Mouse (Mus musculus): ENCODE measurements around the gene Vat1. TPM values are rescaled to one million over a fixed set of nuclear protein-coding genes. Genes with fewer than 3 reads are reported as not detected.
A peak's percentile ranks its signal among the peaks of the same experiment; 100 is the strongest.
"Not testable (repeated sequence)": the region's sequence is repeated elsewhere in the genome, so short reads cannot be mapped to it uniquely, and the experiment has no call there.

Vat1 gene
- total RNA-seq, 2 experiments from 2014 or later = 5.2 to 7.3 TPM

- ATAC-seq (ENCODE audit: poor library complexity, severe bottlenecking) = not testable (repeated sequence)
Measured at GRCm38 (mm10) chr11:101446860-101447259, 19.2 kb downstream of the Vat1 start.

GRCm38 (mm10) chr11:101446319-101446718, 19.7 kb downstream of the Vat1 start:
- ATAC-seq (ENCODE audit: poor library complexity, severe bottlenecking) = no peak

GRCm38 (mm10) chr11:101442760-101443159, 23.3 kb downstream of the Vat1 start:
- ATAC-seq (ENCODE audit: poor library complexity, severe bottlenecking) = no peak

GRCm38 (mm10) chr11:101442127-101442693, 23.8 kb downstream of the Vat1 start, which contains the start of gene Rpl27:
Gene Rpl27 (plus strand): TSS chr11:101442298.
- ATAC-seq (ENCODE audit: poor library complexity, severe bottlenecking) = peak; percentile 99

- not testable (repeated sequence) for ATAC-seq (ENCODE audit: poor library complexity, severe bottlenecking)
Measured at GRCm38 (mm10) chr11:101441450-101442126, 24.4 kb downstream of the Vat1 start.

- not testable (repeated sequence) for ATAC-seq (ENCODE audit: poor library complexity, severe bottlenecking)
Measured at GRCm38 (mm10) chr11:101438006-101438405, 28.0 kb downstream of the Vat1 start.

GRCm38 (mm10) chr11:101436916-101437315, 29.1 kb downstream of the Vat1 start:
- ATAC-seq (ENCODE audit: poor library complexity, severe bottlenecking) = no peak

GRCm38 (mm10) chr11:101435831-101436230, 30.2 kb downstream of the Vat1 start:
- ATAC-seq (ENCODE audit: poor library complexity, severe bottlenecking) = no peak

GRCm38 (mm10) chr11:101433396-101433795, 32.6 kb downstream of the Vat1 start:
- no peak for ATAC-seq (ENCODE audit: poor library complexity, severe bottlenecking)

- ATAC-seq (ENCODE audit: poor library complexity, severe bottlenecking) = no peak
Measured at GRCm38 (mm10) chr11:101431327-101431726, 34.7 kb downstream of the Vat1 start.

- no peak for ATAC-seq (ENCODE audit: poor library complexity, severe bottlenecking)
Measured at GRCm38 (mm10) chr11:101426165-101426564, 39.9 kb downstream of the Vat1 start.

GRCm38 (mm10) chr11:101424925-101425813, 40.9 kb downstream of the Vat1 start, which contains the start of the genes Rundc1 and Ptges3l:
Gene Rundc1 (plus strand): TSS chr11:101425085.
Gene Ptges3l (minus strand): TSS chr11:101425333.
- ATAC-seq (ENCODE audit: poor library complexity, severe bottlenecking) = peak; percentile 99

- ATAC-seq (ENCODE audit: poor library complexity, severe bottlenecking) = peak; percentile 10
Measured at GRCm38 (mm10) chr11:101424105-101424851, 41.8 kb downstream of the Vat1 start, which contains the start of gene Gm27029. Gene Gm27029 (minus strand): TSS chr11:101424796.

- no peak for ATAC-seq (ENCODE audit: poor library complexity, severe bottlenecking)
Measured at GRCm38 (mm10) chr11:101420148-101420547, 45.9 kb downstream of the Vat1 start.

- ATAC-seq (ENCODE audit: poor library complexity, severe bottlenecking) = no peak
Measured at GRCm38 (mm10) chr11:101419610-101420009, 46.4 kb downstream of the Vat1 start.

- ATAC-seq (ENCODE audit: poor library complexity, severe bottlenecking) = no peak
Measured at GRCm38 (mm10) chr11:101418991-101419390, 47.0 kb downstream of the Vat1 start.

GRCm38 (mm10) chr11:101417101-101417855, 48.8 kb downstream of the Vat1 start, which contains the start of gene Aarsd1:
Gene Aarsd1 (minus strand): TSS chr11:101417615.
- peak; percentile 93 for ATAC-seq (ENCODE audit: poor library complexity, severe bottlenecking)

GRCm38 (mm10) chr11:101416433-101417100, 49.5 kb downstream of the Vat1 start:
- ATAC-seq (ENCODE audit: poor library complexity, severe bottlenecking) = peak; percentile 32; the same call in 1 of the 2 replicates

- ATAC-seq (ENCODE audit: poor library complexity, severe bottlenecking) = no peak
Measured at GRCm38 (mm10) chr11:101415306-101415705, 50.7 kb downstream of the Vat1 start.
